Mouse (Mus musculus): Measurements from ENCODE around the gene Palb2. TPM values are rescaled to one million over a fixed set of nuclear protein-coding genes. Genes with fewer than 3 reads are reported as not detected.
A peak's percentile ranks its signal among the peaks of the same experiment; 100 is the strongest.

Palb2 gene
- polyA plus RNA-seq, 1 experiment = not detected

DNA sequence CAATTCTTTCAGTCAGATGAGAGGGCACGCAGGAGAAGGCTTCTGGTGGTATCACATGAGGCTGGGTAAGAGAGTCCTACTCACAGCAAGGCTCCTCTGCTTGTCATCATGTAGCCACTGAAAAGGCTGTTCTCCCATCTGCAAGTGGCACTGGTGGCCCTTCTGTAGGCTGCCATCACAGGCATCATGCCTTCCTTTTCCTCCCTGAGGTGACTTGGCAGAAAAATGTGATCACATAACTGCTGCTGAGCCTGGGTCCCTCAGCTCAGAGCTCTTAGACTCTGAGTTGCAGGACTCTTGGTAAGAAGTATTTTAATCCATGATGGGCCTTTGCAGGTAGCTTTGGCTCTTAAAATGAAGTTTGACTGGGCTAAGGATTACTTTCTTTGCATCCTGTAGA, 51.7 kb downstream of the Palb2 start:
- H3K27ac ChIP-seq (ENCODE audit: insufficient read depth, low read depth, low read length) = no peak overlapping the region
- TF ChIP-seq CTCF (IDR thresholded peaks at IDR 0.05; ENCODE audit: insufficient read depth, low read depth, low read length) = no peak
- no peaks in the 10 kb centered on the region for H3K4me1 ChIP-seq (ENCODE audit: control insufficient read depth, insufficient read depth, low read length)
- no peak overlapping the region for H3K4me3 ChIP-seq (ENCODE audit: insufficient read depth, low read depth, low read length)
- WGBS = 95% methylated on average over 1 of the region's 1 CpGs

GRCm38 (mm10) chr7:122079798-122080554, 52.8 kb downstream of the Palb2 start:
- TF ChIP-seq POLR2A (IDR thresholded peaks at IDR 0.05; ENCODE audit: insufficient read depth, low read depth, low read length) (no peak), CTCF (IDR thresholded peaks at IDR 0.05; ENCODE audit: insufficient read depth, low read depth, low read length) (no peak)
- 79% methylated on average over 8 of the region's 8 CpGs for WGBS
- no peak overlapping the region for H3K27ac ChIP-seq (ENCODE audit: insufficient read depth, low read depth, low read length)
- H3K4me1 ChIP-seq (ENCODE audit: control insufficient read depth, insufficient read depth, low read length) = no peaks in the 10 kb centered on the region
- H3K4me3 ChIP-seq (ENCODE audit: insufficient read depth, low read depth, low read length) = no peak overlapping the region

GRCm38 (mm10) chr7:122074374-122074773, 58.4 kb downstream of the Palb2 start:
- H3K27ac ChIP-seq (ENCODE audit: insufficient read depth, low read depth, low read length) = no peak overlapping the region
- H3K4me1 ChIP-seq (ENCODE audit: control insufficient read depth, insufficient read depth, low read length) = no peaks in the 10 kb centered on the region
- H3K4me3 ChIP-seq (ENCODE audit: insufficient read depth, low read depth, low read length) = no peak overlapping the region
- WGBS = 82% methylated on average over 3 of the region's 3 CpGs
- TF ChIP-seq CTCF (IDR thresholded peaks at IDR 0.05; ENCODE audit: insufficient read depth, low read depth, low read length) (no peak), POLR2A (IDR thresholded peaks at IDR 0.05; ENCODE audit: insufficient read depth, low read depth, low read length) (no peak)

GRCm38 (mm10) chr7:122067517-122068381, 65.0 kb downstream of the Palb2 start:
- Histone ChIP-seq H3K4me3 (ENCODE audit: insufficient read depth, low read depth, low read length) (peak overlapping the region; percentile 90), H3K4me1 (ENCODE audit: control insufficient read depth, insufficient read depth, low read length) (peaks cover 3% of the 10 kb centered on the region), H3K27ac (ENCODE audit: insufficient read depth, low read depth, low read length) (peak overlapping the region; percentile 67)
- TF ChIP-seq CTCF (IDR thresholded peaks at IDR 0.05; ENCODE audit: insufficient read depth, low read depth, low read length) = no peak
- TF ChIP-seq POLR2A (IDR thresholded peaks at IDR 0.05; ENCODE audit: insufficient read depth, low read depth, low read length) = no peak
- WGBS = 1% methylated on average over 58 of the region's 58 CpGs

GRCm38 (mm10) chr7:122066945-122067516, 65.8 kb downstream of the Palb2 start, which contains the start of the genes Ubfd1 and Ears2:
Gene Ubfd1 (plus strand): TSS chr7:122067175.
Gene Ears2 (minus strand): TSS chr7:122067263.
- peak within 1 kb of the TSS; percentile 83 for H3K27ac ChIP-seq (ENCODE audit: insufficient read depth, low read depth, low read length)
- under 1% methylated on average over 60 of the region's 60 CpGs for WGBS
- TF ChIP-seq CTCF (IDR thresholded peaks at IDR 0.05; ENCODE audit: insufficient read depth, low read depth, low read length) = no peak
- peak; percentile 58; the same call in 1 of the 2 replicates for TF ChIP-seq POLR2A (IDR thresholded peaks at IDR 0.05; ENCODE audit: insufficient read depth, low read depth, low read length)
- H3K4me3 ChIP-seq (ENCODE audit: insufficient read depth, low read depth, low read length) = peak within 1 kb of the TSS; percentile 90
- H3K4me1 ChIP-seq (ENCODE audit: control insufficient read depth, insufficient read depth, low read length) = peaks cover 3% of the 10 kb centered on the region

GRCm38 (mm10) chr7:122066102-122066944, 66.5 kb downstream of the Palb2 start:
- H3K4me3 ChIP-seq (ENCODE audit: insufficient read depth, low read depth, low read length) = peak overlapping the region; percentile 90
- peaks cover 3% of the 10 kb centered on the region for H3K4me1 ChIP-seq (ENCODE audit: control insufficient read depth, insufficient read depth, low read length)
- 14% methylated on average over 31 of the region's 31 CpGs for WGBS
- no peak for TF ChIP-seq CTCF (IDR thresholded peaks at IDR 0.05; ENCODE audit: insufficient read depth, low read depth, low read length)
- no peak for TF ChIP-seq POLR2A (IDR thresholded peaks at IDR 0.05; ENCODE audit: insufficient read depth, low read depth, low read length)
- H3K27ac ChIP-seq (ENCODE audit: insufficient read depth, low read depth, low read length) = peak overlapping the region; percentile 83

DNA sequence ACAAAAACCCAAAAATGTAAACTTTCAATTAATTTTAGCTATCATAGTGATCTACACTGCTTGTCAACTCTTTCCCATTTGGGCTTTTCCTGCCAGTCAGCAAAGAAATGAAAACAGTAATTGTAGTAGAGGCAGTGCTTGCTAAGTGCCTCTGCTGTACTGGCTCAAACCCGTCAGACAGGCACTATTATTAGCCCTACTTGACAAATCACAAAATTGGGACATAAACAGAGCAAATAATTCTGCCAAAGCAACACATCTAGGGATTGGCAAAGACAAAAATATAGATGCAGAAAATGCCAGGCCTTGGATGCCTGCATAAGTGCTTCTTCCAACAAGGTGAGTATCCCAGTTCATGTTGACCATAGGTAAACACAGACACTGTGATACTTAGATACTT, 67.1 kb downstream of the Palb2 start:
- Histone ChIP-seq H3K4me1 (ENCODE audit: control insufficient read depth, insufficient read depth, low read length) (peaks cover 3% of the 10 kb centered on the region), H3K27ac (ENCODE audit: insufficient read depth, low read depth, low read length) (no peak overlapping the region), H3K4me3 (ENCODE audit: insufficient read depth, low read depth, low read length) (no peak overlapping the region)
- TF ChIP-seq POLR2A (IDR thresholded peaks at IDR 0.05; ENCODE audit: insufficient read depth, low read depth, low read length) (no peak), CTCF (IDR thresholded peaks at IDR 0.05; ENCODE audit: insufficient read depth, low read depth, low read length) (no peak)
- WGBS = 49% methylated on average over 1 of the region's 1 CpGs

Other genes starting within 250 kb of the Palb2 start
- gene Cog7, start 151.3 kb downstream of the Palb2 start, polyA plus RNA-seq (2012; ENCODE audit: insufficient read depth, insufficient read length, low replicate concordance, missing spikeins) = not detected in 2 replicates
- not detected in 2 replicates for gene Gga2, start 111.8 kb downstream of the Palb2 start, polyA plus RNA-seq (2012; ENCODE audit: insufficient read depth, insufficient read length, low replicate concordance, missing spikeins)
- not detected in 2 replicates for gene Ubfd1, start 65.8 kb downstream of the Palb2 start, polyA plus RNA-seq (2012; ENCODE audit: insufficient read depth, insufficient read length, low replicate concordance, missing spikeins)
- not detected in 2 replicates for gene Ears2, start 65.7 kb downstream of the Palb2 start, polyA plus RNA-seq (2012; ENCODE audit: insufficient read depth, insufficient read length, low replicate concordance, missing spikeins)
- gene Ndufab1, start 31.1 kb downstream of the Palb2 start, polyA plus RNA-seq (2012; ENCODE audit: insufficient read depth, insufficient read length, low replicate concordance, missing spikeins) = not detected in 2 replicates
- not detected in 2 replicates for gene Dctn5, start 56 bp upstream of the Palb2 start, polyA plus RNA-seq (2012; ENCODE audit: insufficient read depth, insufficient read length, low replicate concordance, missing spikeins)
- gene Plk1, start 26.5 kb upstream of the Palb2 start, polyA plus RNA-seq (2012; ENCODE audit: insufficient read depth, insufficient read length, low replicate concordance, missing spikeins) = not detected in 2 replicates
- gene Ern2, start 53.2 kb upstream of the Palb2 start, polyA plus RNA-seq (2012; ENCODE audit: insufficient read depth, insufficient read length, low replicate concordance, missing spikeins) = not detected in 2 replicates
- not detected in 2 replicates for gene Chp2, start 86.5 kb upstream of the Palb2 start, polyA plus RNA-seq (2012; ENCODE audit: insufficient read depth, insufficient read length, low replicate concordance, missing spikeins)
- 270 and 694 TPM in 2 replicates for gene Prkcb, start 155.8 kb upstream of the Palb2 start, polyA plus RNA-seq (2012; ENCODE audit: insufficient read depth, insufficient read length, low replicate concordance, missing spikeins)